Mouse (Mus musculus): Measurements from ENCODE around the gene Kcnn1. TPM values are rescaled to one million over a fixed set of nuclear protein-coding genes. Genes with fewer than 3 reads are reported as not detected.

Gene Kcnn1
- polyA plus RNA-seq, 1 experiment, result 3.2 TPM

DNA sequence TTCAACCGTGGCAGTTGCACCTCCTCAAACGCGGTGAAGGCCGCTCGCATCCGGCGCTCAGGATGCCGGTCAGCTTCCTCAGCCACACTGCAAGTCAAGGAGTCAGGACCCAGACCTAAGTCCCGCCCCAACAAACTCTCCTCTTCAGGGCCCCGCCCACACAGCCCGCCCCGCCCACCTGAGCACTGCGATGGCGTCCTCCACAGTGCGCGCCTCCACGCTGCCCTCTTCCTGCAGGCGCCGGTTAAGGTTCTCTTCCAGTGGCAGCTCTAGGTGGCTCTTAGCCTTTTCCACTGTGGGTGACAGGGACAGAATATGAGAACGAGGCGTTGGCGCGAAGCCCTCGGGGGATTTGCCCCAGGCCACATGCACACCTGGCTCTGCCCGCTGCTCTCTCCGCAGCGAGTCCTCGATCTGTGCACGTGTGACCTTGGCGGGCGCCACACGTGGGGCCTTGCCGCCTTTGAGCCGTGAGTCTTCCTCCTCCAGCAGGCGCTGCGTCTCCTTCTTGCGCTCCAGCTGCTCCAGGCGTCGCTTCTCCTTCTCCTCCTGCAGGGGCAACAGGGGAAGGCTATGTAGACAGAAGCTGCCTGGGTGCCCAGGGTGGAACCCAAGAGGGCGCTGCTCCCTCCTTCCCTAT is 5.6 kb upstream of the Kcnn1 start:
- TF ChIP-seq POLR2A (IDR thresholded peaks at IDR 0.05; ENCODE audit: insufficient read depth, low read length) (peak; percentile 53), CTCF (IDR thresholded peaks at IDR 0.05; ENCODE audit: low read depth, low read length) (no peak)
- peaks cover 7% of the 10 kb centered on the region for H3K4me1 ChIP-seq (ENCODE audit: control insufficient read depth, insufficient read depth, low read length)
- peak overlapping the region; percentile 30 for H3K9ac ChIP-seq (ENCODE audit: low read depth, poor library complexity, severe bottlenecking)
- no peaks in the 10 kb centered on the region; the same call in 1 of the 2 replicates for H3K36me3 ChIP-seq (ENCODE audit: control insufficient read depth, insufficient read depth, low read length, poor library complexity, severe bottlenecking)
- H3K4me3 ChIP-seq (ENCODE audit: low read depth, low read length), result peak overlapping the region; percentile 55
- peak overlapping the region; percentile 23 for H3K27ac ChIP-seq (ENCODE audit: insufficient read depth, low read length)
- no peaks in the 10 kb centered on the region for H3K9me3 ChIP-seq (replicated peaks; ENCODE audit: control insufficient read depth, insufficient read depth, low read length, poor library complexity, severe bottlenecking)
- 0 out of 2 replicates have a peak, but pooled peaks cover 4% of the 10 kb centered on the region for H3K27me3 ChIP-seq (ENCODE audit: control insufficient read depth, insufficient read depth, low read length, poor library complexity, severe bottlenecking)

GRCm38 (mm10) chr8:70866566-70866965 is 3.5 kb upstream of the Kcnn1 start:
- peaks cover 4% of the 10 kb centered on the region for H3K4me1 ChIP-seq (ENCODE audit: control insufficient read depth, insufficient read depth, low read length)
- no peak overlapping the region for H3K9ac ChIP-seq (ENCODE audit: low read depth, poor library complexity, severe bottlenecking)
- TF ChIP-seq EP300 (IDR thresholded peaks at IDR 0.05; ENCODE audit: insufficient read depth, low read depth, low read length) (no peak), CTCF (IDR thresholded peaks at IDR 0.05; ENCODE audit: low read depth, low read length) (no peak), POLR2A (IDR thresholded peaks at IDR 0.05; ENCODE audit: insufficient read depth, low read length) (no peak)
- peaks cover 14% of the 10 kb centered on the region for H3K27me3 ChIP-seq (ENCODE audit: control insufficient read depth, insufficient read depth, low read length, poor library complexity, severe bottlenecking)
- H3K27ac ChIP-seq (ENCODE audit: insufficient read depth, low read length), result no peak overlapping the region
- H3K4me3 ChIP-seq (ENCODE audit: low read depth, low read length), result no peak overlapping the region
- no peaks in the 10 kb centered on the region for H3K9me3 ChIP-seq (replicated peaks; ENCODE audit: control insufficient read depth, insufficient read depth, low read length, poor library complexity, severe bottlenecking)
- no peaks in the 10 kb centered on the region; the same call in 1 of the 2 replicates for H3K36me3 ChIP-seq (ENCODE audit: control insufficient read depth, insufficient read depth, low read length, poor library complexity, severe bottlenecking)

GRCm38 (mm10) chr8:70866001-70866520 is 3.0 kb upstream of the Kcnn1 start:
- Histone ChIP-seq H3K27ac (ENCODE audit: insufficient read depth, low read length) (peak overlapping the region; percentile 75), H3K4me3 (ENCODE audit: low read depth, low read length) (peak overlapping the region; percentile 63), H3K9me3 (replicated peaks; ENCODE audit: control insufficient read depth, insufficient read depth, low read length, poor library complexity, severe bottlenecking) (no peaks in the 10 kb centered on the region), H3K4me1 (ENCODE audit: control insufficient read depth, insufficient read depth, low read length) (peaks cover 3% of the 10 kb centered on the region), H3K27me3 (ENCODE audit: control insufficient read depth, insufficient read depth, low read length, poor library complexity, severe bottlenecking) (peaks cover 14% of the 10 kb centered on the region), H3K36me3 (ENCODE audit: control insufficient read depth, insufficient read depth, low read length, poor library complexity, severe bottlenecking) (no peaks in the 10 kb centered on the region; the same call in 1 of the 2 replicates), H3K9ac (ENCODE audit: low read depth, poor library complexity, severe bottlenecking) (0 out of 2 replicates have a peak overlapping the region, but pooled peaks have one; percentile 13)
- TF ChIP-seq EP300 (IDR thresholded peaks at IDR 0.05; ENCODE audit: insufficient read depth, low read depth, low read length) (peak; percentile 59; the same call in 1 of the 2 replicates), POLR2A (IDR thresholded peaks at IDR 0.05; ENCODE audit: insufficient read depth, low read length) (no peak)

DNA sequence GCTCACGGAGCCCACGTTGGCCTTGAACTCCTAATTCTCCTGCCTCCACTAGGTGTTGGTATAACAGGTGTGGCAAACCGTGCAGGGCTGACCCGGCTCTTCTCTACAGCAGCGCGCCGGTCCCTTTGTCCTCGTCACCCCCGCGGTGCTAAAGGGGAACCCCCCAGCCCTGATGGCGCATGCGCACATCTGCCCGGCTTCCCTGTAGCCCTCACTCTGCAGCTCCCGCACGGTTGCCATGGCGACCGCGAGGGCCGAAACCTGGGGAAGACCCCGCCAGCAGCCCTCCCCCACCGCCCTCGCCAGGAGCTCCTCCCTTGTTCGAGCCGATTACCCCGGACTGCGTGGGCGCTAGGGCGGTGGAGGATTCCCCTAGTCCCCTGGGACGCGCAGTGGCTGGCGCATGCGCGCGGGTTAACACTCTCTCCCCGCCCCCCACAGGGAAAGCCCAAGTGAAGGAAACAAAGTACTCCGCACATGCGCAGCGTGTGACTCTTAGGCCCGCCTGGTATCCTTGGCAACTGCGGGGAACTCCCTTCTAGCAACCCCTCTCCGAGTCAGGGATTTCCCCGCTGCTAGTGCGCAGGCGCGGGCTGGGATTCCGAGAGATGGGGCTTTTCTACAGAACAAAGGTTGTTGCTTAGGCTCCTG is 2.4 kb upstream of the Kcnn1 start:
- Histone ChIP-seq H3K9me3 (replicated peaks; ENCODE audit: control insufficient read depth, insufficient read depth, low read length, poor library complexity, severe bottlenecking) (no peaks in the 10 kb centered on the region), H3K27me3 (ENCODE audit: control insufficient read depth, insufficient read depth, low read length, poor library complexity, severe bottlenecking) (peaks cover 14% of the 10 kb centered on the region), H3K4me3 (ENCODE audit: low read depth, low read length) (peak overlapping the region; percentile 63), H3K36me3 (ENCODE audit: control insufficient read depth, insufficient read depth, low read length, poor library complexity, severe bottlenecking) (no peaks in the 10 kb centered on the region; the same call in 1 of the 2 replicates), H3K9ac (ENCODE audit: low read depth, poor library complexity, severe bottlenecking) (peak overlapping the region; percentile 13), H3K4me1 (ENCODE audit: control insufficient read depth, insufficient read depth, low read length) (peaks cover 3% of the 10 kb centered on the region), H3K27ac (ENCODE audit: insufficient read depth, low read length) (peak overlapping the region; percentile 75)
- peak; percentile 44 for TF ChIP-seq EP300 (IDR thresholded peaks at IDR 0.05; ENCODE audit: insufficient read depth, low read depth, low read length)
- TF ChIP-seq CTCF (IDR thresholded peaks at IDR 0.05; ENCODE audit: low read depth, low read length), result no peak

GRCm38 (mm10) chr8:70864712-70865221 is 1.7 kb upstream of the Kcnn1 start:
- Histone ChIP-seq H3K4me3 (ENCODE audit: low read depth, low read length) (peak overlapping the region; percentile 59), H3K27ac (ENCODE audit: insufficient read depth, low read length) (peak overlapping the region; percentile 3), H3K9me3 (replicated peaks; ENCODE audit: control insufficient read depth, insufficient read depth, low read length, poor library complexity, severe bottlenecking) (no peaks in the 10 kb centered on the region), H3K4me1 (ENCODE audit: control insufficient read depth, insufficient read depth, low read length) (peaks cover 3% of the 10 kb centered on the region), H3K9ac (ENCODE audit: low read depth, poor library complexity, severe bottlenecking) (peak overlapping the region; percentile 5), H3K36me3 (ENCODE audit: control insufficient read depth, insufficient read depth, low read length, poor library complexity, severe bottlenecking) (no peaks in the 10 kb centered on the region; the same call in 1 of the 2 replicates), H3K27me3 (ENCODE audit: control insufficient read depth, insufficient read depth, low read length, poor library complexity, severe bottlenecking) (peaks cover 14% of the 10 kb centered on the region)
- TF ChIP-seq CTCF (IDR thresholded peaks at IDR 0.05; ENCODE audit: low read depth, low read length), result no peak
- peak; percentile 73 for TF ChIP-seq EP300 (IDR thresholded peaks at IDR 0.05; ENCODE audit: insufficient read depth, low read depth, low read length)
